ENCODE assay signal across 8 mouse cellular contexts in genomic region chr17:71551350-71551749, GRCm38 (mm10). TPM values are rescaled to one million over a fixed set of nuclear protein-coding genes. Genes with fewer than 3 reads are reported as not detected.
DNase-seq lines count a peak whose midpoint lies in the region; ATAC-seq and TF ChIP-seq lines count a peak whose summit lies in the region.

No protein-coding gene starts in this region.

- intact Hi-C loops in left cerebral cortex, postnatal 10 days (cut with DNase I) = loop anchor here (5.0 kb wide), 1 partner anchor 1231 kb away; no protein-coding TSS in a partner anchor

- peak overlapping the region; percentile 71 for H3K4me3 ChIP-seq in lung, embryonic 15.5 days
- peak overlapping the region; percentile 23 for H3K4me3 ChIP-seq in embryonic fibroblast, embryonic 13.5 days (ENCODE audit: insufficient read depth, low read length)
- H3K4me3 ChIP-seq in limb, embryonic 10.5 days = peak overlapping the region; percentile 67
- H3K4me3 ChIP-seq in olfactory bulb, adult 2 months (ENCODE audit: insufficient read depth, low read depth, low read length) = peak overlapping the region; percentile 62

- peak overlapping the region; percentile 100 for H3K4me2 ChIP-seq in lung, embryonic 15.5 days

- TF ChIP-seq POLR2A in embryonic fibroblast, embryonic 13.5 days (IDR thresholded peaks at IDR 0.05; ENCODE audit: low read depth, low read length) = no peak
- TF ChIP-seq POLR2A in olfactory bulb, adult 2 months (IDR thresholded peaks at IDR 0.05; ENCODE audit: insufficient read depth, low read depth, low read length) = no peak

- no peak; the same call in 1 of the 2 replicates for ATAC-seq in lung, embryonic 15.5 days (ENCODE audit: borderline replicate concordance, extremely low read depth, low FRiP score, low TSS enrichment)

- DNase-seq in lung, postnatal 25 days (ENCODE audit: low spot score) = no peak
- DNase-seq in limb, embryonic 10.5 days (ENCODE audit: low spot score) = no peak
- DNase-seq in left cerebral cortex, postnatal 10 days (ENCODE audit: extremely low spot score in 1 of 2, low spot score in 2 of 2) = no peak
- no peak for DNase-seq in ovary, postnatal 36 days (ENCODE audit: low spot score)
- no peak for DNase-seq in lung, postnatal 36 days

- TF ChIP-seq CTCF in embryonic fibroblast, embryonic 13.5 days (IDR thresholded peaks at IDR 0.05; ENCODE audit: borderline replicate concordance, insufficient read depth, low read length) = no peak
- TF ChIP-seq CTCF in olfactory bulb, adult 2 months (IDR thresholded peaks at IDR 0.05; ENCODE audit: insufficient read depth, low read depth, low read length) = no peak

- no peak overlapping the region for H3K27ac ChIP-seq in lung, embryonic 15.5 days
- no peak overlapping the region for H3K27ac ChIP-seq in embryonic fibroblast, embryonic 13.5 days (ENCODE audit: insufficient read depth, low read length)
- peak overlapping the region; percentile 83 for H3K27ac ChIP-seq in limb, embryonic 10.5 days
- H3K27ac ChIP-seq in olfactory bulb, adult 2 months (ENCODE audit: insufficient read depth, low read depth, low read length) = no peak overlapping the region

- H3K9ac ChIP-seq in lung, embryonic 15.5 days = peak overlapping the region; percentile 35; the same call in 1 of the 2 replicates

- H3K27me3 ChIP-seq in lung, embryonic 15.5 days = peaks cover 22% of the 10 kb centered on the region; the same call in 1 of the 2 replicates
- peaks cover 53% of the 10 kb centered on the region for H3K27me3 ChIP-seq in limb, embryonic 10.5 days (ENCODE audit: low read depth, poor library complexity, severe bottlenecking)

- H3K9me3 ChIP-seq in lung, embryonic 15.5 days = no peaks in the 10 kb centered on the region
- H3K9me3 ChIP-seq in limb, embryonic 10.5 days (replicated peaks) = no peaks in the 10 kb centered on the region

- H3K36me3 ChIP-seq in lung, embryonic 15.5 days = no peaks in the 10 kb centered on the region
- H3K36me3 ChIP-seq in limb, embryonic 10.5 days = no peaks in the 10 kb centered on the region

- H3K4me1 ChIP-seq in lung, embryonic 15.5 days = peaks cover 12% of the 10 kb centered on the region
- H3K4me1 ChIP-seq in embryonic fibroblast, embryonic 13.5 days (ENCODE audit: control insufficient read depth, insufficient read depth, low read length) = no peaks in the 10 kb centered on the region
- peaks cover 16% of the 10 kb centered on the region for H3K4me1 ChIP-seq in limb, embryonic 10.5 days
- H3K4me1 ChIP-seq in olfactory bulb, adult 2 months (ENCODE audit: control insufficient read depth, insufficient read depth, low read length) = peaks cover 5% of the 10 kb centered on the region; the same call in 1 of the 2 replicates

- WGBS in lung, embryonic 15.5 days = 12% methylated on average over 6 of the region's 6 CpGs
- WGBS in limb, embryonic 10.5 days = 11% methylated on average over 6 of the region's 6 CpGs
- 2% methylated on average over 6 of the region's 6 CpGs for WGBS in olfactory bulb, adult 2 months

RNA-seq across cellular contexts. Expression of gene Spdya, which starts 0.5 kb away (rescaled TPM):
- polyA plus RNA-seq in lung, embryonic 15.5 days (2015; fragmentation: Nextera tagmentation; extraction: Ambion mirVana) = 0.84 and 1.5 TPM in 2 replicates
- not detected in 2 replicates for polyA plus RNA-seq in embryonic fibroblast, embryonic 13.5 days (2011; ENCODE audit: insufficient read length, low read depth, missing spikeins)
- 0.73 and 0.76 TPM in 2 replicates for polyA plus RNA-seq in limb, embryonic 10.5 days (2016; fragmentation: Nextera tagmentation; extraction: Ambion mirVana)
- not detected in 2 replicates for polyA plus RNA-seq in olfactory bulb, adult 2 months (2012; ENCODE audit: insufficient read depth, insufficient read length, low replicate concordance, missing spikeins)
- total RNA-seq in left cerebral cortex, postnatal 10 days (2021) = 1 to 10 TPM; 1.6 TPM

RNA-seq across cellular contexts. Expression of gene Ndc80, which starts 24.7 kb away (rescaled TPM):
- 57.4 and 59.4 TPM in 2 replicates for polyA plus RNA-seq in lung, embryonic 15.5 days (2015; fragmentation: Nextera tagmentation; extraction: Ambion mirVana)
- polyA plus RNA-seq in embryonic fibroblast, embryonic 13.5 days (2011; ENCODE audit: insufficient read length, low read depth, missing spikeins) = 22.4 and 29.5 TPM in 2 replicates
- polyA plus RNA-seq in limb, embryonic 10.5 days (2016; fragmentation: Nextera tagmentation; extraction: Ambion mirVana) = 53.4 and 59.9 TPM in 2 replicates
- not detected in 2 replicates for polyA plus RNA-seq in olfactory bulb, adult 2 months (2012; ENCODE audit: insufficient read depth, insufficient read length, low replicate concordance, missing spikeins)
- 1 to 10 TPM; 1.7 to 2.0 TPM for total RNA-seq in left cerebral cortex, postnatal 10 days (2021)
